Mouse (Mus musculus) cortical plate, adult 2 months (tissue): ENCODE measurements around the gene Nrm. TPM values are rescaled to one million over a fixed set of nuclear protein-coding genes. Genes with fewer than 3 reads are reported as not detected.
"Not testable (repeated sequence)": the region's sequence is repeated elsewhere in the genome, so short reads cannot be mapped to it uniquely, and the experiment has no call there.

ENCODE experiments used
- H3K27ac ChIP-seq: fragments of 200-500 bp; 2 replicates; pipeline ENCODE4 v1.5.1; 2012; ENCODE audit warnings: low read length, control low read depth, inconsistent platforms; ENCODE audit not compliant: insufficient read depth
- H3K4me1 ChIP-seq: fragments of 200-500 bp; 2 replicates; pipeline ENCODE4 v1.6.1; 2011; ENCODE audit warnings: low read length; ENCODE audit not compliant: control insufficient read depth, insufficient read depth
- H3K4me3 ChIP-seq: fragments of 200-500 bp; 2 replicates; pipeline ENCODE4 v1.5.1; 2011; ENCODE audit warnings: mild to moderate bottlenecking, low read length, control low read depth; ENCODE audit not compliant: insufficient read depth
- CTCF ChIP-seq: fragments of 200-500 bp; IDR thresholded peaks from 2 replicates; pipeline ENCODE4 v1.5.1; 2011; ENCODE audit warnings: mild to moderate bottlenecking, control low read depth, low read length; ENCODE audit not compliant: insufficient read depth; ENCODE audit errors: extremely low read depth
- POLR2A ChIP-seq: fragments of 200-500 bp; IDR thresholded peaks from 2 replicates; pipeline ENCODE4 v1.6.1; 2011; ENCODE audit warnings: mild to moderate bottlenecking, low read length, control low read depth; ENCODE audit not compliant: insufficient read depth; ENCODE audit errors: extremely low read depth
- polyA plus RNA-seq: library from polyadenylated mRNA; depleted of rRNA; stranded (reverse); fragments of >200 nt; gene quantifications from 2 replicates; pipeline ENCODE4 v1.2.3, GENCODE M21; 2012

The Nrm gene
- polyA plus RNA-seq, 1 experiment, result 9.3 TPM

DNA sequence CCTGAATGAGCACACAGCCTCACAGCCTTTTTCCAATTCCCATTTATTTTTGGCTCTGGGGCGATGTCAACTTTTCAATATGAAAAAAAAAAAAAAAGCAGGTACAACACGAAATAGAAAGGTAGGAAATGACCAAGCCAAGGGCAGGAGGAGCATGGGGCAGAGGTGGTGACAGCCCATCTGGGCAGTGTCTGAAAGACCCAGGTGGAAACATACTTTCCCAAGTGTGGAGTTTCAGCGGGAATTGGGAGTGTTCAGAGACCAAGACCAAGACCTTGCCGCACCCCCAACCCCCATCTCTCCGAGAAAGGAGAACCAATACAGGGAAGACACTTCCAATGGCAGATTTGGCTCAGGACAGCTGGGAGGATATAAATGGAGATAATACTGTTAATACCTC lies 27.2 kb upstream of the Nrm start:
- Histone ChIP-seq H3K4me1 (peaks cover 3% of the 10 kb centered on the region; the same call in 1 of the 2 replicates), H3K4me3 (no peak overlapping the region), H3K27ac (no peak overlapping the region)
- TF ChIP-seq POLR2A (no peak), CTCF (no peak)

DNA sequence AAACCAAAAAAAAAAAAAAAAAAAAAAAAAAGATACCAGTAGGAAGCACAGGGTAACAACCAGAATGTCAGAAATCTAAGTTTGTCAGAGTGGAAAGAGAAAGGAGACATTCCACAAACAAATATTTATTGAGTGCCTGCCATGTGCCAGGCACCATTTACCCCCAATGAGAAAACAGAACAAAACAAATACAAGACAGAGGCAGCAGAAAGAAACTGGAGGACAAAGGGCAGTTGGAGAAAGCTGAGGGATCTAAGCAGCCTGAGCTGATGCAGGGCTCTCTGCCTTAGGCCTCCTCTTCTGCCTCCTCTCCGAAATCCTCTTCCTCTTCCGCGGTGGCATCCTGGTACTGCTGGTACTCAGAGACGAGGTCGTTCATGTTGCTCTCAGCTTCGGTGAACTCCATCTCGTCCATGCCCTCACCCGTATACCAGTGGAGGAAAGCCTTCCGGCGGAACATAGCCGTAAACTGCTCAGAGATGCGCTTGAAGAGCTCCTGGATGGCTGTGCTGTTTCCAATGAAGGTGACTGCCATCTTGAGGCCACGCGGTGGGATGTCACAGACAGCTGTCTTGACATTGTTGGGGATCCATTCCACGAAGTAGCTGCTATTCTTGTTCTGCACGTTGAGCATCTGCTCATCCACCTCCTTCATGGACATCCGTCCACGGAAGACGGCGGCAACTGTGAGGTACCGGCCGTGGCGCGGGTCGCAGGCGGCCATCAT lies 26.3 kb upstream of the Nrm start:
- Histone ChIP-seq H3K4me3 (no peak overlapping the region), H3K27ac (no peak overlapping the region), H3K4me1 (peaks cover 3% of the 10 kb centered on the region; the same call in 1 of the 2 replicates)
- peak; percentile 9; the same call in 1 of the 2 replicates for TF ChIP-seq POLR2A
- 0 out of 2 replicates have a peak, but pooled peaks have one; percentile 3 for TF ChIP-seq CTCF

DNA sequence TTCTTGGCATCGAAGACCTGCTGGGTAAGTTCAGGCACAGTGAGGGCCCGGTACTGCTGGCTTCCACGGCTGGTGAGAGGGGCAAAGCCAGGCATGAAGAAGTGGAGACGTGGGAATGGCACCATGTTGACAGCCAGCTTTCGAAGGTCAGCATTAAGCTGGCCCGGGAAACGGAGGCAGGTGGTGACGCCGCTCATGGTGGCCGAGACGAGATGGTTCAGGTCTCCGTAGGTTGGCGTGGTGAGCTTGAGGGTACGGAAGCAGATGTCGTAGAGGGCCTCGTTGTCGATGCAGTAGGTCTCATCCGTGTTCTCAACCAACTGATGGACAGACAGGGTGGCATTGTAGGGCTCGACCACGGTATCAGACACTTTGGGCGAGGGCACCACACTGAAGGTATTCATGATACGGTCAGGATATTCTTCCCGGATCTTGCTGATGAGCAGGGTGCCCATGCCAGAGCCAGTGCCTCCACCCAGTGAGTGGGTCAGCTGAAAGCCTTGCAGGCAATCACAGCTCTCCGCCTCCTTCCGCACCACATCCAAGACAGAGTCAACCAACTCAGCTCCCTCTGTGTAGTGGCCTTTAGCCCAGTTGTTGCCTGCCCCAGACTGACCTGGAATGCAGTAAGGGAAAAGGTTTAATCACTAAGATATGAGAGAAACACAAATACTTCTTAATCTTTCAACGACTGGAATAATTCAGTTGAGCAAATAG lies 25.5 kb upstream of the Nrm start:
- no peak overlapping the region for H3K27ac ChIP-seq
- no peak overlapping the region; the same call in 1 of the 2 replicates for H3K4me3 ChIP-seq
- peaks cover 3% of the 10 kb centered on the region; the same call in 1 of the 2 replicates for H3K4me1 ChIP-seq
- no peak for TF ChIP-seq CTCF
- TF ChIP-seq POLR2A, result peak; percentile 29; the same call in 1 of the 2 replicates

DNA sequence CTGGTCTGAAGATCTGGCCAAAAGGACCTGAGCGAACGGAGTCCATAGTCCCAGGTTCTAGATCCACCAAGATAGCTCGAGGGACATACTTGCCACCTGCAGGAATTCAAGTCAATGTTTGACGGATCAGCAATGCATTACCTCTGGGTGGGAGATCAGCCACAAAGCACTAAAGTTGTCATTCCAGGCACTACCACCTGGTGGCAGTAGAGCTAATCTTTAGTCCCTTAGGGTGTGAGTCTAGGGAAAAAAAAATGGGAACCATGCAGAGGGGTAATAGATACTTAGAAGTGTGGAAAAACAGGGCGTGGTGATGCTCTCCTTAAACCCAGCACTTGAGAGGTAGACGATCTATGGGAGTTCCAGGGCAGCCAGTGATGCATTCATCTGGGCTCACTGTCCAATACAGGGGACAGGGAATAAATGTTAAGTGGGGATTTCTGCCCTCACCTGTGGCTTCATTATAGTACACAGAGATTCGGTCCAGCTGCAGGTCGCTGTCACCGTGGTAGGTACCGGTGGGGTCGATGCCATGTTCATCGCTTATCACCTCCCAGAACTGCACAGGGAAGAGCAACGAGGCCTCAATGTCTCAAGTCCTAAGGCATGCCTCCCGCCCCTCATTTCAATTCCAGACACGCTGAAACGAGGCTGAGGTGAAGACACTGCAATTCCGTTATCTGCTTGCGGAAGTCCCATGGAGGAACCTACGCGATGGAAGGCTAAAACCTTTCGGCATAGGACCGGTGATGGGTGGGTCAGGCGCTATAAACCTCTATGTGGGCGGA lies 24.7 kb upstream of the Nrm start:
- peaks cover 3% of the 10 kb centered on the region; the same call in 1 of the 2 replicates for H3K4me1 ChIP-seq
- peak; percentile 80 for TF ChIP-seq CTCF
- TF ChIP-seq POLR2A, result no peak
- peak overlapping the region; percentile 75 for H3K4me3 ChIP-seq
- peak overlapping the region; percentile 54; the same call in 1 of the 2 replicates for H3K27ac ChIP-seq

DNA sequence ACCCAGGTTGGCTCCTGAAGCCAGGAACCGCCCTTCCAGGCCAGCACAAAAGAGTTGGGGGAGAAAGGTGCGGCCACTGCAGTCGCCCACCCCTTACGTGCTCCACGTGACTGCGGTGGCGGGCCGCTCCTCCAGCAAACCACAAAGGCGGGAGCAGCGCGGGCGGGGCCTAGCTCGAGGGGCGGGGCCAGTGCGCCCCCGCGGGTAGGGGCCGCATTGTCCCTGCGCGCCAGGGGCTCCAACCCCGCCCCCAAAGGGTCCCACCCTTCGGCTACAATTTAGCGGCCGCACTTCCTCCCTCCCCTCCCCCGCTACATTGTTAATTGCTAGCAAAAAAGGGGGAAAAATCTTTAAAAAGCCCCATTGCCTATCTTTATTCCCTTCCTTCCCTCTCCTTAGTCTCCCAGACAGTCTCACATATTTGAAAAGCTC lies 24.1 kb upstream of the Nrm start:
- peak overlapping the region; percentile 75 for H3K4me3 ChIP-seq
- peaks cover 3% of the 10 kb centered on the region; the same call in 1 of the 2 replicates for H3K4me1 ChIP-seq
- H3K27ac ChIP-seq, result peak overlapping the region; percentile 83
- 0 out of 2 replicates have a peak, but pooled peaks have one; percentile 32 for TF ChIP-seq POLR2A
- no peak for TF ChIP-seq CTCF

DNA sequence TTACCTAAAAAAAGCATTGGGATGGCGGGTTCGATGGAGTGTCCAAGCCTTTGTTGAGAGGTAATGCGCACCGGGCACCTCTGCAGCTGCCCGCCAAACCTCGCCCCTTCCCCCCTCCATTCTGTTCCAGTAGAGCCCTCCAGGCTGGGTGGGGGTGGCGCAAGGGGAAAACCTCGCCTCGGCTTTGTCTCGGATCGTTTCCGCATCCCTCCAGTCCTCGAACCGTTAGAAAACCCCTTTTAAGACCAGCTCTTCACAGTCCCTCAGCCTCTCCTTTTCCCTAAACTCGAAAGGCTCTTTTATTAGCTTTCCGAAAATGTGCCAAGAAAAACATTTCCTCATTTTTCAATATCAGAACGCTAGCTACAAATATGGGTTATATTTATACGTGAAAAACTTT lies 23.6 kb upstream of the Nrm start:
- TF ChIP-seq CTCF (no peak), POLR2A (no peak)
- peak overlapping the region; percentile 75 for H3K4me3 ChIP-seq
- peaks cover 3% of the 10 kb centered on the region; the same call in 1 of the 2 replicates for H3K4me1 ChIP-seq
- peak overlapping the region; percentile 83 for H3K27ac ChIP-seq

DNA sequence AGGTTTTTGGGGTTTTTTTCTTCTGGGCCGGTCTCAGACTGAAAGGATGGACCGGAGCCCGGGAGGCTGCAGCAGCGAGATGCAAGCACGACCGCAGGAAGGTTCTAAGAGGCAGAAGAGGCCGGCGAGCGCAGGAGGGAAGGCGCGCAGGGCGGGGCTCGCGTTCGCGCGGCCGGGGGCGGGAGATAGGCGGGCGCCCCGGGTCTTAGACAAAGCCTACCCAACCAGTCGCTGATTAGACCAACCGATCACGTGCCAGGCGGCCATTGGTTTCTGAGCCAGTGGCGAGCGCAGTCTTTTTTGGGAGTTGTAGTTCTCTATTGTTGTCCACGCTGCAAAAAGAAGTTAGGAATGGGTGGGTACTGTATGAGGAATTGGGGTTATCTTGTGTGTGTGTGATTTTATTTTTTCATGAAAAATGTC lies 23.0 kb upstream of the Nrm start, which contains the start of gene Tubb5:
Gene Tubb5, minus strand, starts transcription at position 185 of the 423 bp plus-strand sequence.
- Histone ChIP-seq H3K4me3 (peak within 1 kb of the TSS; percentile 75), H3K4me1 (peaks cover 3% of the 10 kb centered on the region; the same call in 1 of the 2 replicates), H3K27ac (peak within 1 kb of the TSS; percentile 83)
- peak; percentile 96 for TF ChIP-seq POLR2A
- TF ChIP-seq CTCF, result no peak

DNA sequence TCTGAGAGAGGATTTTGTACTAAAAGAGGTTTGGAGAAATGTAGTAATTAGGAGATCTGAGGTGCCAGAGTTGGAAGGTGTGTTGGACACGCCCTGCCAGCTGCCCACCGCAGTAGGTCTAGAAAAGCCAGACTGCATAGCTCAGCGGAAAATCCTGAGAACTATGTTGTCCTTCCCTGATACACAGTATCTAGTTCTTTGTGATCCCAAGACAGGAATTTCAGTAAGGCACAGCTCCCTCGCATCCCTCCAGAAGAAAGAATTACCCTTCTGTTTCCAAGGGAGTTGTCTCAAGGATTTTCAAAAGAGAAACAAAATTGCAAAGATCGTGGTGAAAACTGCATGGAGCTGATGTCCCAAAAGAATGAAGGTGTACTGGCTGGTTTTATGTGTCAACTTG lies 22.5 kb upstream of the Nrm start:
- TF ChIP-seq CTCF, result no peak
- TF ChIP-seq POLR2A, result no peak
- Histone ChIP-seq H3K4me1 (peaks cover 3% of the 10 kb centered on the region; the same call in 1 of the 2 replicates), H3K4me3 (no peak overlapping the region; the same call in 1 of the 2 replicates), H3K27ac (no peak overlapping the region)

DNA sequence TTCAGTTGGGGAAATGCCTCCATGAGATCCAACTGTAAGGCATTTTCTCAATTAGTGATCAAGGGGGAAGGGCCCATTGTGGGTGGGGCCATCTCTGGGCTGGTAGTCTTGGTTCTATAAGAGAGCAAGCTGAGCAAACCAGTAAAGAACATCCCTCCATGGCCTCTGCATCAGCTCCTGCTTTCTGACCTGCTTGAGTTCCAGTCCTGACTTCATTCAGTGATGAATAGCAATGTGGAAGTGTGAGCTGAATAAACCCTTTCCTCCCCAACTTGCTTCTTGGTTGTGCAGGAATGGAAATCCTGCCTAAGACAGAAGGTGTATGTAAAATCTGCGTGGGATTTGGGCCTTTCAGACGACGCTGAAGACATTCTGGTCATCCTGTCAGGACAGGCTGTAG lies 22.1 kb upstream of the Nrm start:
- not testable (repeated sequence) for H3K4me1 ChIP-seq, H3K4me3 ChIP-seq, H3K27ac ChIP-seq
